Mouse (Mus musculus) left cerebral cortex, postnatal 10 days (tissue): ENCODE data around the gene Serinc5. TPM values are rescaled to one million over a fixed set of nuclear protein-coding genes. Genes with fewer than 3 reads are reported as not detected.
"Not testable (repeated sequence)": the region's sequence is repeated elsewhere in the genome, so short reads cannot be mapped to it uniquely, and the experiment has no call there.

ENCODE experiments used
- DNase-seq, 2 experiments: peaks; one replicate each; pipeline ENCODE4 v3.0.0; 2021 to 2022; ENCODE audit warnings: low spot score in 2 of 2, mixed read lengths in 1 of 2; ENCODE audit errors: extremely low spot score in 1 of 2
- intact Hi-C: fragments of 180-260 bp; cut with DNase I; formaldehyde crosslinking; loops from one replicate; pipeline ENCODE4 v1.15.1; 2025
- total RNA-seq, 2 experiments: library from RNA; stranded (reverse); gene quantifications; 2 replicates each; pipeline ENCODE4 v1.2.3; 2021

Gene Serinc5
- total RNA-seq, 2 experiments from 2014 or later, result 48.0 to 55.7 TPM

DNA sequence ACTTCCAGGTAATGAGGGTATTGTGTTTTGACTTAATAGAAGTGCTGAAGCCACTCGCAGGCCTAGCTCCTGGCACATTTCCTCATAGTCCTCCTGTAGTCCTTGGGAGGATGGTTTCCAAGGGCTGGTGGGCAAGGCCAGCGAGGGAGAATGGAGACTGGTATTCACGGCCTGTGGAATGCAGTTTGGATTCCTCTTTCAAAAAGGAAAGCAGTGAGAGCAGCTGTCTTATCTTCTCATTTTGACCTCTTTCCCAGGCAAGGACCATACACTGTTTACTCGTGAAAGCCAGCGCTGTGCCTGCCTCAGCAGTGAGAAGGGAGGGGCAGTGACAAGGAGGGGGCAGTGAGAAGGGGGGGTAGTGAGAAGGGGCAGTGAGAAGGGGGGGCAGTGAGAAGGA is 42.4 kb downstream of the Serinc5 start:
- intact Hi-C loops, result no loop called here

DNA sequence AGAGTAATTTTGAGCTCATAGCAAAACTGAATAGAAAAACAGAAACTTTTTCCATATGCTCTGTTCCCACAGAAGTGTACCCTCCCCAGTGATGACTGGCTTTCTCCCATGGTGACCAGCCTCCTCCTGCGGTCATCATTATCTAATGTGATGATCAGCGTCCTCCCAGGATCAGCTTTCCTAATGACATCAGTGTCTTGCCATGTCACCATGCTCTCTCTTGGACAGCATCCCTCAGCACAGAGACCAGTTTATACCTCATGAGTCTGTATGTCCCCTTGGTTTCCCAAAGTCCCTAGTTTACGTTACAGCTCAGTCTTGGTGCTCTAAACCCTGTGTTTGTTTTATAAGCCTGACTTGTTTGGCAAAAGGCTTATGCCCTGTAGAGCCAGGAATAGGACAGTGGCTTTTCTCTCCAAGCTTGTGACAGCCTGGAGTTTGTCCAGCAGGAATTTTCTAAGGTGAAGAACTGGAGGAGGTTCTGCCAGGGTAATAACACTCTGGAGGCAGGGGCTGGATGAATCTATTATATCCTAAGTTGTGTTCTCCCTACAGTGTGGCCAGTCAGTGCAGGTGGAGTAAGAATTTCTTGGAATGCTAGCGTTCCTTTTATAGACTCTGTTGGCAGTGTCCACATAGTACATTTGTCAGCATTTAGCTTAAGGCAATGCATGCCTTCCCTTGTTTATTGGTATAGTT is 46.1 kb downstream of the Serinc5 start:
- intact Hi-C loops, result no loop called here
- DNase-seq, result no peak

More for the DNA sequence above, 42.4 kb downstream of the Serinc5 start:
- DNase-seq, result no peak

DNA sequence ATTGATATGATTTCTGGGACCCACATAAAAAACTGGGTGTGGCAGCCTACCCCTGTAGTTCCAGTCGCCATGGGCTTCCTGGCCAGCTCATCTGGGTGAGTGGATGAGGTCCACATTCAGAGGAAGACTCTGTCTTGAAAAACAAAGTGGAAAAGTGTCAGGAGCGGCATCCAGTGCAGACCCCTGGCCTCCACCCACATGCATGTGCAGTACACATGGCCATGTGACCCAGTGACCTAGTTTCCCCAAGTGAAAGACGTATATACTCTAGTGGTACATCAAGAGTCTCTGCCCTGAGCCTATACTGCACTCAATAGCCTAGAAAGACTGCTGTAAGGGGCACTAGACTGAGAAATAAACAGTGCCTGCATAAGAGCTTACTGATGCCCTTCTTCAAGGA is 48.7 kb downstream of the Serinc5 start:
- DNase-seq, result no peak
- intact Hi-C loops, result no loop called here

DNA sequence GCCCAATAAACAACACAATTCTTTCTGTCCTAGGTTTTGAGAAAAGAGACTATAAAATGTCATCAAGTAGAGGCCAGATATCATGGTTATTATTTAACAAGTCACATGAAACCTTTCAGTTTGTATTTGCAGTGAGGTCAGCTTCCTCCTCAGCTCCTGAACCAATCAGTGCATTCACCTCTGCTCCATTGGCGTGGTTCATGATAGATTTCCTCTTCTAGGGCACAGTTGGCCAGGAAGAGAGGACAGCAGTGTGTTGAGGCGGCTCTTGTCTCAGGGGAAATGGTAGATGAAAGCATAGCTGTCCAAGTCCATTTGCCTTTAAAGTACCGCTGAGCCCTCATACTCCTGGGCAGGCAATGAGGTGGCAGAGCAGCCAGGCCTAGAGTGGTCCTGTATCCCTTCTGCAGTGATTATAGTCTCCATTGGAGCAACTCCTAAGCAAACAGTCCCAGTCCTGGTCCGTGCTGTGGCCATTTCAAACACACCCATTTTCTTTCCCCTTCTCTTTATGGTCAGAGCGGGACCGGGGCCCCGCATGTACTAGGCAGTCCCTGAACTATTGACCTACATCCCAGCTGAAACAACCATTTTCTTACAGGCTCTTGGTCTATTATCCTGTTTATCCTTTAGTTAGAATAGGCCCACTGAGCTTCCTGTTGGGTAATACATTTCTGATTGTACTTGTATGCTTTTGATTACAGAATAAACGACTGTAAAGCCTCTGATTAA is 51.8 kb downstream of the Serinc5 start:
- no peak for DNase-seq
- intact Hi-C loops, result no loop called here

DNA sequence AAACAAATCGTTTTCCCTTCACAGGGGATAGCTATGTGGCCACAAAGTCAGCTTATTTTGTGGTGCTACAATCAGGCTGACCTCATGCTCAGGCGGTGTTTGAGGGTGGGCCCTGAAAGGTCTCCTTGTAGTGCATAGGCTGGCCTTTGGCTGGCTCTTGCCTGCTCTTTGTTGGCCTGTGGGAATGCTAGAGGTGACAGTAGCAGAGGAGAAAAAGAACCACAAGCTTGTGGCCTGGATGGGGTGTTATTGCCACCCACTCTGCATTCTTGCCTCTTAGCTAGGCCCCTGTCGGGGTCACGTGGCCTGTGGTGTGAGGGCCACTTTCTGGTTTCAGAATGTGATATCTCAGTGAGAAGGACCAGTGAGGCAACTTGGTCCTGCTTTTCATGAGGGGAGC is 54.1 kb downstream of the Serinc5 start:
- no peak for DNase-seq
- intact Hi-C loops, result no loop called here

DNA sequence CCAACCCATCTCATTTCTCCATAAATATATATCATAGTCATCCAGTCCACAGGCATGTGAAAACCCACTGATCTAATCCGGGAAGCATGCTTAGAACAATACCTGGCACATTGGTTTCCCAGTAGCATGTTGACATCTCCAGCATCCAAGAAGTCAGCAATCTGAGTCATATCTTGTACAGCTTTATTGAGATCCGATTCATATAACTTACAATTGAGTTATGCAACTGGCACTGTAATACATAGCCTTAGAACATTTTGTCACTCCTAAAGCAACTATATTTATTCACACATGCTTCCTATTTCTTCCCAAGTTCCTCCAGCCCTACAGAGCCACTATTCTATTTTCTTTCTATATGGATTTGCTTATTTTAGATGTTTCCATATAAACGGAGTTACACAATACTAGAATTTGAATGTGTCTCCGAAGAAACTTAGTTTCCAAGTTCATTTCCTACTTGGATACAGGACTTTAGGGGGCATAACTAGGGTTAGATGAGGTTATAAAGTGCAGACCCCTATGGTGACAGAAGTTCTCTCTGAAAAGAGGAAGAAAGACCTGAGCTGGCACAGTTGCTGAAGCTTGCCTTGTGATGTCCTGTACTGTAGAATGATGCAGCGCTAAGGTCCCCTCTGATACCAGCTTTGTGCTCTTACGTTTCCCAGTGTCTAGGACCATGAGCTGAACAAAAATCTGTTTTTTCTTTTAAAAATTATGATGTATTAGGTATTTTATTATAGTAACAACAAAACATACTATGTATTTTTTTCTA is 57.5 kb downstream of the Serinc5 start:
- no peak for DNase-seq
- intact Hi-C loops, result no loop called here

DNA sequence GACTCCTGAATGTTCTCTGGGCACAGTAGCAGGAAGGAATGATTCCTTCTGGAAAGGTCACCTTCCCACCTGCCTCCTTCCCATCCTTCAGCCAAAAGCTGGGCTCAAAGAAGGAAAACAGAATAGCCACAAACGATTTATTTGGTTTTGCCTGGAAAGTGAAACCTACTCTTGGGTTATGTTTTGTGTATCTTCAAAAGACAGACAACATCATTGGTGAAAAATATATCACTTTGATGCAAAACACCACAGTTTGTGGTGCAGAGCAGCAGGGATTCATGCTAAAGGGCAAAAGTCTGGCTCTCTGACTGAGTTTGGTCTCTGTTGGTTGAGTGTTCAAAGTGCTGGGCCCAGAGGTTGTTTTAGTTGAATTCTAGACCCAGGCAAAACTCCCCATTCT is 60.8 kb downstream of the Serinc5 start:
- DNase-seq, result no peak
- intact Hi-C loops, result no loop called here

DNA sequence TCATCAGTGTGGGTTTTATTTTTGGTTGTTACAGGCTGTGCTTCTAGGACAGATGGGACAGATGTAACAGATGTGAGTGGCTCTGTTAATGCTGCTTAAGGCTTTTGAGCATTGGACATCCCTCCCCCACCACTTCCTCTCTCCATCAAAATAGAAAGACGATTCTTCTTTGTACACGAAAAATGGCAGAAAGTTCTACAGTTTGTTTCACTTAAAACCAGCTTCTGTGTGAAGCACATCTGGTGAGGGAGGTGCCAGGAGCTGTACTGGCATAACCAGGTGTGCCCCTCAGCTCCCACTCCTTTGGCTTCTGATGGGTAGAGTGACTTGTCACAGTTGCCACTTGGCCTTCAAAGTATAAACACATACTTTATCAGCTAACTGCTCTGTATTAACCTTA is 63.8 kb downstream of the Serinc5 start:
- intact Hi-C loops, result no loop called here
- DNase-seq, result no peak

DNA sequence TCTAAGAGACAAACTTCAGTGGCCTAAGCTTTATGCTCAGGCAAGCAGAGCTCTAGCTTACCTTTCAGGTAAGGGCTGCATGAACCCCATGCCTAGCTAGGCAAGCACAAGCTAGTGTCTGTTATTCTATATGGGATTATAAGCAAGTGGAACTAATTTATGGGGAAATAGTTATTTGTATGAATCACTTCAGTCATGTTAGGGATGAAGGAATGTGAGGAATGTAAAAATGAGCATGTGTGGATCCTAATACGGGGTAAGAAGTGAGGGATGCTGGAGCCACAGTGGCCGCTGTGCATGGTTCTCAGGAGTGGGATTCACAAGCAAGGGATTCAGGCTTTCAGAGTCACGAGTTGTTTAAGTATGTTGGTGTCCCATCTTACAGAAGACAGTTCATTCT is 64.4 kb downstream of the Serinc5 start:
- intact Hi-C loops, result no loop called here
- DNase-seq, result no peak

DNA sequence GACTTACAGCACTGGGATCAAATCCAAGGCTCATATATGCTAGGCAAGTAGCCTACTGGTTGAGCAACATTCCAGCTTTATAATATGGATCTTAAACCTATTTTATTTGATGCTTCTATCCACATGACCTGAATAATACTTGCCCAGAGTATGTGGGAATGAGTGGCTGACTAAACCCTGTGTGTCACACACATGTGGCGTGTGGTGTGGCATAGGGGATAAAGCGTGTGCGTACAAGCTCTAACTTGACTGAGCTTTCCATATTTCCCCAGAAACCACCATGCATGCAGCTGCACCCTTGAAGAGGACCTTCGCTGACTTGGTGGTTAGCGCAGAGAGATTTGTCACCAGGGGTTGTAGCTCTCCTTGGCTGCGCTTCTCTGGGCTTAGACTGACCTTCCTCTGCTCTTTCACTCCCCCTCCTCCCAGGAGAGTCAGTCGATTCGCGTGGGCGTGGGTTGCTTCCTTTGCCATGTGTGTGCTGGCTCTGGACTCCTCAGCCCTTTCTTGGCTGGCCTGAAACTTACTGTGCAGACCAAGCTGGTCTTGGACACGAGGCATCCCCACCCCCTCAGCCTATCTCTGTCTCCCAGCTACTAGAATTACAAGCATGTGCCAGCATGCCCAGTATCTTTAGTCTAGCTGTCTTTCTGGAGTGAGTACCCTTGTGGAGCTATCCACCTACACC is 65.2 kb downstream of the Serinc5 start:
- intact Hi-C loops, result no loop called here
- peak in 1 of 2 experiments; percentile 50 for DNase-seq

DNA sequence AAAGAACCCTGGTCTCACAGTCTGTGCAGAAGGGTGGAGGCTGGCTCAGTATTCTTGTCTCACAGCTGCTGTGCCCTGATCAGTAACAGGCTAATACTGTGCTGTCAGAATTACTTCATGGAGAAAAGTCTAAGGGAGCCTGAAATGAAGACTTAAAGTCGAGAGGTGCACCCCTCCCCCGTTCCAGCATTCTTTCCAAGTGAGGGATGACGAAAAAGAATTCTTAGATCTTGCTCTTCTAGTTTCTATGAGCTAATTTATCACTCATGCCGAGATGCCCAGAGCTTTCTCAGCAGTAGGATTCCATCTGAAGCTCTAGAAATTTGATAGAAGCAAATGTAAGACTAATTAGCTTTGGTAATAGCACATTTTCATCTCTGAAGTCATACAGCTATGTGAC is 66.8 kb downstream of the Serinc5 start:
- no peak for DNase-seq
- intact Hi-C loops, result no loop called here

DNA sequence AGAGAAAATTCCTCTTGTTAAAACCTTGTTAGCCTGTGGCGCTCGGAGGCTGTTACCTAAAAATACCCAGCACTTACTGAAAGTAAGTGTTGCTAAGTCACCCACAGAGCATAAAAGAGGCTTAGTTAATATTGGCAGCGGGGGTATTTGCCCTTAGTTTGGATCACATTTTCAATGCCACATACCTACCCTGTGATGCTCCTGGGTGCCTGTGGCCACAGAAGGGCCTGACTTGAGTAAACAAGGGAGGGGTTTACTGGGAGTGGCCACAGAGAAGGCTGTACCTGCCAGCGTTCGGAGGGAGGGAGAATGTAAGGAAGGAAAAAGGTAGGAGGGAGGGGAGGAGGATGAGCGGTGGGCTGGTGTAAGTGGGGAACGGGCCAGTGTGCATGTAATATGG is 68.8 kb downstream of the Serinc5 start:
- no peak for DNase-seq
- intact Hi-C loops, result no loop called here

DNA sequence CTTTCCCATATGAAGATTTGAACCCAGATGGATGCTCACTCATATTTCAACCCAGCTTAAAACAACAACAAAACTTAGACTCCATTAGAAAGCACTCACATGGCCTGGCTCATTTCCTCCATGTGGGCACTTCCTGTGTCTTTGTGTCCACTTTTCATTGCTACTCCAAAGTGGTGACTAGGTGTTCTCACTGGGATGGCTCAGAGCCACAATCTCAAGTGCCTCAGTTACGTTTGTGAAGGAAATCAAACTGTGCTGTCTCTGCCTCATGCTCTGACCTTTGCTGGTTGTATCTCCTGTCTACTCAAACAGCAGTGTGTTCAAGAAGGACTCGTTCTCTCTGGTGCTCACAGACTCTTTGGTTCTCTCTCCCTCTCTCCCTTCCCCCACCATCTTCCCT is 70.7 kb downstream of the Serinc5 start:
- DNase-seq, result no peak
- intact Hi-C loops, result no loop called here

DNA sequence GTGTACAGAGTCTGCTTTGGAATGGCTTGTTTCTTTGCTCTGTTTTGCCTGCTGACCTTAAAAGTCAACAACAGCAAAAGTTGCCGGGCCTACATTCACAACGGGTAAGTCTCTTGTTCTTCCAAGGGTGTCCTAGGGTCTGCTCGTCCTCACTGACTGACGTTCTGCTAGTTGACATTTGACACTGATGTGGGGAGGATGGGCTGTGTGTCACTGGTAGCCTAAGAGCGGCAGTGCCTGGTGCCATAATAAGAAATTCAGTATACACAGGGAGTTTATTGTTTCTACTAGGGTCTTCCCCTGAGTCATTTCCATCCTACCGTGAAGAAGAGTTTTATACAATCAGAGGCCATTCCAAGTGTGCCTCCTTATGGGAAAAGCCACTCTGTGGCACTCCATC is 71.9 kb downstream of the Serinc5 start:
- DNase-seq, result no peak
- intact Hi-C loops, result no loop called here

DNA sequence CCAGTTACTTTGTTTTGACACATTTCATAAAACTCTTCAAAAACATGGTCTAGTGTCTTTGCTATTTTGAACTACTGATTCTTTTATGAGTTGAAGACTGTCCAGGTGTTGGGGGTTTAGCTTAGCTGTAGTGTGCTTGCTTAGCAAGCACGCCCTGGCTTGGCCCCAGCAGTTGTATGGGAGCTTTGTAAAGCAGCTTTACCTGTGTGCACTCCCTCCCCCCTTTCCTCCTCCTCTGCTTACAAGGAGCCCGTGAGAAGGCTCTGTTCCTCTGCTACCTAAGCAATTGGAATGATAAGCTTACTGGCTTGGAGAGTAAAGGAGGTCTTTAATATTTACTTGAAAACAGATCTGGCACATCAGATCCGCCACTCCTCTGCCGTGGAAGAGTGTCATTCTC is 72.6 kb downstream of the Serinc5 start:
- no peak for DNase-seq
- intact Hi-C loops, result no loop called here

DNA sequence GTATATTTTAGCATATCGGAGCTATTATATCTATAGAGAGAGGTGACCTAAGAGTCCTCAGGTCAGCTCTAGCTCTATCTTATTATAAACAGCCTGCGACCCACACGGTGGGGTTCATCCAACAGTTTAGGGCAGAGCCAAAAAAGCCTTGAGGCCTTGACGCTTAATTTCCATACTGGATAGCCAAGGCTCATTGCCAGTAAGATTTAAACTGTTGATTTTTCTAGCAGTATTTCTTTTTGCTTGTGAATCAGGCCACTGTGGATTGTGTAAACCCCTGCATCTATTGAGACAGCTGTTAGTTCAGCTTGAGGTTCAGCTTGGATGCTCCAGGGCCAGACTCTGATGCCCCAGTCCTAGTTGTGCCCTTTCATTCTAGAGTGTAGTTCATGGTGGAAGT is 73.4 kb downstream of the Serinc5 start:
- intact Hi-C loops, result no loop called here

DNA sequence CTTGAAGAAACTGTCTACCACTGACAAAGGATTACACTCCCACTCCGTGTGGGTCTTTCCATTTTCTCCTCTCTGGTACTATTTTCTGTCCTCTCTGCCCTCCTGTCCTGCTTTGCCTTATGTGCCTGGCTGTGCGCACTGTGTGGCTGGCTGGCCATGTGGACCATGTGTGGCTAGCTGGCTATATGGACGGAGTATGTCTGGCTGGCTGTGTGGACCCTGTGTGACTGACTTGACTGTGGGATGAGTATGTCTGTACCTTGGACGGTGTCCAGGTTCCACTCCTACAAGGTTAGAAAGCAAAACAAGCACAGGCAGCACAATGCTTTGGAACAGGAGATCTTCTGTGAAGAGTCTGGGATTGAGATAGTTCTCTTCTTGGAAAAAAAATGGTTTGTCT is 74.4 kb downstream of the Serinc5 start:
- intact Hi-C loops, result no loop called here
- DNase-seq, result no peak

More for the DNA sequence above, 73.4 kb downstream of the Serinc5 start:
- no peak for DNase-seq

DNA sequence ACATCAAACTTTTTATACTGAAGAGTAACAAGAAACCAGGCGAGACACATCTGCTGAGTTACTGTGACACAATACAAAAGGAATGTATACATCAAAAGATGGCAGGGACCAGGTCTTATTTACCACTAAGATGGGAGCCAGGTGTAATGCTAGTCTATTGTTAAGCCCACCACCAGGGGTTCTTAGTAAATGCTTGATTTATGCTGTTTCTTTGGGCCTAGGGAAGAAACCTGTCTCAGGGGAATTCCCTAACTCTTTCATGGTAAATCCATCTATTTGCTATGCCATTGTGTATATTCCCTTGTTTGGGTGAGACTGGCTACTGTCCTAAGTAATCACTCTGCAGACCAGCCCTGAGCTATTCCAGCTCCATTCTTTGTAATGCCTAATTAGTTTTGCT is 76.3 kb downstream of the Serinc5 start:
- DNase-seq, intact Hi-C loops: not testable (repeated sequence)

DNA sequence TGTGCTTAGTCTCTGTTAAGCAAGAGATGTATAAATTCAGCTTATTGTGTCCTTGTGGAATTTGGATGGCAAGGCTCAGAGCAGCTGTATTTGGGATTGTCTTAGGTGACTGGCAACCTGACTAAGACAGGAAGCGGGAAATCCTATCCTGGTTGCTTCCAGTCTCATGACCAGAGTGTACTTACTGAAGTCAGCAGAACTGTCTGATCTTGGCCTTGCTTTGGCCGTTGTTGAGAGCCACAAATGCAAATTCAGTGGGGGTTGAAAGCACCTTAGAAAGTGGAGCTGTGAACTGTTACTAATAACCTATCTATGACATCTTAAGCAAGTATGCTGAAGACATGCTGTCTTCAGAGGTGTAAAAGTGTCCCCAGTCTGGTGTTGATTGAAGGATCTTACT is 78.2 kb downstream of the Serinc5 start:
- intact Hi-C loops, result no loop called here
- no peak for DNase-seq
